In genomic region chr13:51846301-51846867, GRCm38 (mm10) we compare ENCODE assay signal across 8 mouse cellular contexts. TPM values are rescaled to one million over a fixed set of nuclear protein-coding genes. Genes with fewer than 3 reads are reported as not detected.
DNase-seq lines count a peak whose midpoint lies in the region; ATAC-seq and TF ChIP-seq lines count a peak whose summit lies in the region.

Gene Gadd45g, plus strand, starts transcription at chr13:51846678.

- ATAC-seq in erythroblast, adult 5-6 weeks (replicated peaks; ENCODE audit: low FRiP score, poor library complexity, severe bottlenecking): peak; percentile 69
- peak; percentile 71 for ATAC-seq in heart, embryonic 11.5 days (replicated peaks; ENCODE audit: insufficient number of reproducible peaks, low FRiP score, low TSS enrichment)
- ATAC-seq in kidney, postnatal 0 days (replicated peaks; ENCODE audit: low FRiP score, low read depth): peak; percentile 77
- peak; percentile 60 for ATAC-seq in liver, embryonic 11.5 days (replicated peaks; ENCODE audit: low FRiP score)
- peak; percentile 84 for ATAC-seq in stomach, embryonic 14.5 days (ENCODE audit: insufficient number of reproducible peaks, insufficient read depth, low FRiP score, low read depth)

- H3K36me3 ChIP-seq in heart, embryonic 11.5 days (ENCODE audit: control insufficient read depth, insufficient read depth, low read length): no peaks in the 10 kb centered on the region
- H3K36me3 ChIP-seq in kidney, postnatal 0 days (ENCODE audit: insufficient read depth, low read length): no peaks in the 10 kb centered on the region
- H3K36me3 ChIP-seq in liver, embryonic 11.5 days (ENCODE audit: control insufficient read depth, insufficient read depth, low read length): no peaks in the 10 kb centered on the region
- H3K36me3 ChIP-seq in stomach, embryonic 14.5 days (ENCODE audit: control insufficient read depth, insufficient read depth, low read length): no peaks in the 10 kb centered on the region

- peak; percentile 92 to 93 for DNase-seq in B cell, adult 2 months
- peak; percentile 99 for DNase-seq in brain, adult 2 months (ENCODE audit: low read depth, low spot score)
- DNase-seq in kidney, postnatal 0 days (ENCODE audit: low spot score): peak; percentile 98
- DNase-seq in liver, embryonic 11.5 days (ENCODE audit: low spot score): peak; percentile 94
- peak; percentile 95 for DNase-seq in naive thymus-derived CD4-positive, alpha-beta T cell, adult 2 months (ENCODE audit: low read depth)

- H3K4me1 ChIP-seq in heart, embryonic 11.5 days (ENCODE audit: control insufficient read depth, insufficient read depth, low read length): peaks cover 50% of the 10 kb centered on the region
- H3K4me1 ChIP-seq in kidney, postnatal 0 days (replicated peaks; ENCODE audit: insufficient read depth, low read length): peaks cover 16% of the 10 kb centered on the region
- H3K4me1 ChIP-seq in liver, embryonic 11.5 days (replicated peaks; ENCODE audit: control insufficient read depth, insufficient read depth, low read length): peaks cover 49% of the 10 kb centered on the region
- H3K4me1 ChIP-seq in stomach, embryonic 14.5 days (ENCODE audit: control insufficient read depth, insufficient read depth, low read length): peaks cover 20% of the 10 kb centered on the region

- no peak for TF ChIP-seq CTCF in kidney, postnatal 0 days (IDR thresholded peaks at IDR 0.05; ENCODE audit: low read depth)

- peak within 1 kb of the TSS; percentile 97 for H3K4me2 ChIP-seq in heart, embryonic 11.5 days
- H3K4me2 ChIP-seq in kidney, postnatal 0 days (ENCODE audit: low read length): peak within 1 kb of the TSS; percentile 96
- H3K4me2 ChIP-seq in liver, embryonic 11.5 days: peak within 1 kb of the TSS; percentile 83
- peak within 1 kb of the TSS; percentile 97 for H3K4me2 ChIP-seq in stomach, embryonic 14.5 days (replicated peaks; ENCODE audit: low read depth, low read length)

- H3K27ac ChIP-seq in heart, embryonic 11.5 days (ENCODE audit: low read depth, low read length): peak within 1 kb of the TSS; percentile 95
- H3K27ac ChIP-seq in kidney, postnatal 0 days: peak within 1 kb of the TSS; percentile 85
- peak within 1 kb of the TSS; percentile 88 for H3K27ac ChIP-seq in liver, embryonic 11.5 days (ENCODE audit: low read depth, low read length)
- peak within 1 kb of the TSS; percentile 77 for H3K27ac ChIP-seq in stomach, embryonic 14.5 days (ENCODE audit: low read length)

- peaks cover 3% of the 10 kb centered on the region; the same call in 1 of the 2 replicates for H3K27me3 ChIP-seq in heart, embryonic 11.5 days (ENCODE audit: control insufficient read depth, insufficient read depth, low read length)
- no peaks in the 10 kb centered on the region for H3K27me3 ChIP-seq in kidney, postnatal 0 days (ENCODE audit: insufficient read depth, low read length)
- H3K27me3 ChIP-seq in liver, embryonic 11.5 days (replicated peaks; ENCODE audit: control insufficient read depth, insufficient read depth, low read length): peaks cover 2% of the 10 kb centered on the region; the same call in 1 of the 2 replicates
- H3K27me3 ChIP-seq in stomach, embryonic 14.5 days (ENCODE audit: control insufficient read depth, insufficient read depth, low read length): no peaks in the 10 kb centered on the region

- peak within 1 kb of the TSS; percentile 90 for H3K9ac ChIP-seq in heart, embryonic 11.5 days (ENCODE audit: low read depth, low read length)
- H3K9ac ChIP-seq in kidney, postnatal 0 days (ENCODE audit: low read depth, low read length): peak within 1 kb of the TSS; percentile 73
- H3K9ac ChIP-seq in liver, embryonic 11.5 days (ENCODE audit: low read depth, low read length): peak within 1 kb of the TSS; percentile 82
- peak within 1 kb of the TSS; percentile 65 for H3K9ac ChIP-seq in stomach, embryonic 14.5 days (replicated peaks; ENCODE audit: low read depth, low read length)

- peak within 1 kb of the TSS; percentile 88 for H3K4me3 ChIP-seq in heart, embryonic 11.5 days (ENCODE audit: low read depth, low read length)
- H3K4me3 ChIP-seq in kidney, postnatal 0 days (replicated peaks; ENCODE audit: low read depth, low read length): peak within 1 kb of the TSS; percentile 53
- peak within 1 kb of the TSS; percentile 78 for H3K4me3 ChIP-seq in liver, embryonic 11.5 days (ENCODE audit: low read depth, low read length)
- H3K4me3 ChIP-seq in stomach, embryonic 14.5 days (ENCODE audit: low read depth, low read length): peak within 1 kb of the TSS; percentile 59

- H3K9me3 ChIP-seq in heart, embryonic 11.5 days (replicated peaks; ENCODE audit: control insufficient read depth, low read length): no peaks in the 10 kb centered on the region
- H3K9me3 ChIP-seq in kidney, postnatal 0 days (replicated peaks; ENCODE audit: low read length): no peaks in the 10 kb centered on the region
- no peaks in the 10 kb centered on the region for H3K9me3 ChIP-seq in liver, embryonic 11.5 days (ENCODE audit: control insufficient read depth, low read length)
- no peaks in the 10 kb centered on the region for H3K9me3 ChIP-seq in stomach, embryonic 14.5 days (ENCODE audit: control insufficient read depth, low read depth, low read length)

- under 1% methylated on average over 31 of the region's 31 CpGs for WGBS in heart, embryonic 11.5 days (ENCODE audit: insufficient replicate concordance)
- WGBS in kidney, postnatal 0 days: under 1% methylated on average over 31 of the region's 31 CpGs
- WGBS in liver, embryonic 11.5 days: under 1% methylated on average over 31 of the region's 31 CpGs
- under 1% methylated on average over 31 of the region's 31 CpGs for WGBS in stomach, embryonic 14.5 days

RNA-seq across cellular contexts. Expression of gene Gadd45g, which starts in this region (rescaled TPM):
- not detected in 2 replicates for total RNA-seq in erythroblast, adult 5-6 weeks (2015; ENCODE audit: low replicate concordance)
- total RNA-seq in erythroblast, adult 5-6 weeks (2017; ENCODE audit: low replicate concordance): 1.2 and 4.2 TPM in 2 replicates
- 45.3 and 48.9 TPM in 2 replicates for polyA plus RNA-seq in heart, embryonic 11.5 days (2014; fragmentation: Nextera tagmentation; extraction: Ambion mirVana)
- polyA plus RNA-seq in kidney, postnatal 0 days (2015; fragmentation: Nextera tagmentation; extraction: Ambion mirVana): 58.0 and 60.1 TPM in 2 replicates
- 29.4 and 30.4 TPM in 2 replicates for polyA plus RNA-seq in liver, embryonic 11.5 days (2014; fragmentation: Nextera tagmentation; extraction: Ambion mirVana)
- polyA plus RNA-seq in stomach, embryonic 14.5 days (2014; fragmentation: Nextera tagmentation; extraction: Ambion mirVana): 22.9 and 26.4 TPM in 2 replicates

Comparison
In these comparisons a context has a peak if more than half of its experiments do, and no peak if none do; other contexts are left out.
1. Peak in every context shown above with its lines: DNase-seq, ATAC-seq, H3K4me3 ChIP-seq and H3K27ac ChIP-seq.